Mouse (Mus musculus) layer of hippocampus, postnatal 36 days (tissue): ENCODE measurements around the gene Ucp2. TPM values are rescaled to one million over a fixed set of nuclear protein-coding genes. Genes with fewer than 3 reads are reported as not detected.

Source experiments
- total RNA-seq, 2 experiments: library from RNA; stranded (reverse); gene quantifications; 2 replicates each; pipeline ENCODE4 v1.2.3; 2021

Gene Ucp2
- total RNA-seq, 2 experiments from 2014 or later: 67.5 to 87.2 TPM

Other genes starting within 250 kb of the Ucp2 start
- 1 to 10 TPM; 5.4 to 6.0 TPM for gene P4ha3, start 207.8 kb upstream of the Ucp2 start, total RNA-seq
- gene C2cd3, start 121.1 kb upstream of the Ucp2 start, total RNA-seq: 10 to 100 TPM; 24.3 to 26.3 TPM
- 100 to 1,000 TPM; 141 to 158 TPM for gene Ppme1, start 121.0 kb upstream of the Ucp2 start, total RNA-seq
- 1 to 10 TPM; 1.3 to 2.5 TPM for gene Ucp3, start 20.3 kb upstream of the Ucp2 start, total RNA-seq
- under 1 TPM; 0.43 to 0.50 TPM for gene Dnajb13, start 21.6 kb downstream of the Ucp2 start, total RNA-seq
- 10 to 100 TPM in 1 of 2 experiments, 1 to 10 TPM in 1; 8.3 to 10.8 TPM for gene Coa4, start 43.7 kb downstream of the Ucp2 start, total RNA-seq
- gene Rab6a, start 114.1 kb downstream of the Ucp2 start, total RNA-seq: 100 to 1,000 TPM; 359 to 385 TPM
- gene Mrpl48, start 115.0 kb downstream of the Ucp2 start, total RNA-seq: 10 to 100 TPM; 64.2 to 69.7 TPM
- 100 to 1,000 TPM; 207 to 223 TPM for gene Plekhb1, start 169.1 kb downstream of the Ucp2 start, total RNA-seq
- gene Fam168a, start 213.3 kb downstream of the Ucp2 start, total RNA-seq: 100 to 1,000 TPM; 225 to 254 TPM